Mouse (Mus musculus) CH12.LX (cell line): ENCODE results near the gene Fam222b. TPM values are rescaled to one million over a fixed set of nuclear protein-coding genes. Genes with fewer than 3 reads are reported as not detected.

Experiments used
- DNase-seq: peaks from one replicate; pipeline ENCODE4 v3.0.0-alpha.2; 2013; ENCODE audit errors: extremely low read depth
- H3K27ac ChIP-seq: 2 replicates; pipeline ENCODE4 v1.5.1; 2012; ENCODE audit warnings: low read depth, mild to moderate bottlenecking, control low read depth, moderate library complexity; ENCODE audit not compliant: insufficient read depth
- H3K27me3 ChIP-seq: replicated peaks from 2 replicates; pipeline ENCODE3; 2012; ENCODE audit warnings: inconsistent platforms
- H3K36me3 ChIP-seq, 2 experiments: replicated peaks in 1 of 2; 2 replicates each; pipeline versions ENCODE3 to v1.6.1; 2012; ENCODE audit warnings: inconsistent platforms in 1 of 2, low read length in 1 of 2, mild to moderate bottlenecking in 1 of 2, mixed read lengths in 1 of 2, moderate library complexity in 1 of 2; ENCODE audit not compliant: control insufficient read depth in 1 of 2, insufficient read depth in 1 of 2
- H3K4me1 ChIP-seq, 2 experiments: 2 replicates each; pipeline ENCODE4 v1.6.1; 2012; ENCODE audit warnings: inconsistent platforms in 1 of 2, moderate library complexity in 1 of 2; ENCODE audit not compliant: insufficient read depth in 2 of 2, control insufficient read depth in 1 of 2
- H3K4me2 ChIP-seq: 2 replicates; pipeline ENCODE4 v1.6.1; 2012; ENCODE audit warnings: low read depth, mild to moderate bottlenecking, control low read depth; ENCODE audit not compliant: poor library complexity, insufficient read depth, severe bottlenecking
- H3K4me3 ChIP-seq, 3 experiments: fragments of 150-350 bp in 1 of 3; sonication (generic) in 1 of 3; replicated peaks in 1 of 3; 2 replicates each; pipeline versions ENCODE3 to v1.5.1; 2011 to 2012; ENCODE audit warnings: low read depth in 2 of 3, low read length in 2 of 3, mild to moderate bottlenecking in 2 of 3, moderate library complexity in 2 of 3, control low read depth in 1 of 3, improper control_type of control experiment in 1 of 3, inconsistent platforms in 1 of 3, mixed read lengths in 1 of 3; ENCODE audit not compliant: poor library complexity in 1 of 3
- H3K79me2 ChIP-seq: replicated peaks from 2 replicates; pipeline ENCODE4 v1.6.1; 2012; ENCODE audit warnings: mild to moderate bottlenecking, moderate library complexity; ENCODE audit not compliant: control insufficient read depth, poor library complexity, insufficient read depth, severe bottlenecking; ENCODE audit errors: extremely low read depth
- H3K9ac ChIP-seq: 2 replicates; pipeline ENCODE4 v1.6.1; 2012; ENCODE audit warnings: low read depth, mild to moderate bottlenecking, control low read depth, moderate library complexity; ENCODE audit not compliant: insufficient read depth
- H3K9me3 ChIP-seq: replicated peaks from 2 replicates; pipeline ENCODE3; 2012; ENCODE audit warnings: low read length, inconsistent platforms, mixed read lengths
- CTCF ChIP-seq, 2 experiments: IDR thresholded peaks in 1 of 2; conservative IDR thresholded peaks in 1 of 2; 2 replicates each; pipeline ENCODE4 v1.5.1; 2011 to 2012; ENCODE audit warnings: low read depth in 2 of 2, low read length in 2 of 2, improper control_type of control experiment in 1 of 2, inconsistent platforms in 1 of 2, mild to moderate bottlenecking in 1 of 2, moderate library complexity in 1 of 2
- ELF1 ChIP-seq: IDR thresholded peaks from 2 replicates; pipeline ENCODE4 v1.6.1; 2014; ENCODE audit warnings: low read depth, mild to moderate bottlenecking, inconsistent platforms, low read length, improper control_type of control experiment
- EP300 ChIP-seq: IDR thresholded peaks from 2 replicates; pipeline ENCODE4 v1.6.1; 2011; ENCODE audit warnings: low read length, improper control_type of control experiment
- JUN ChIP-seq: IDR thresholded peaks from 2 replicates; pipeline ENCODE4 v1.6.1; 2011; ENCODE audit warnings: low read depth, mild to moderate bottlenecking, low read length, improper control_type of control experiment, moderate library complexity; ENCODE audit not compliant: insufficient read depth
- KAT2A ChIP-seq: IDR thresholded peaks from 2 replicates; pipeline ENCODE4 v1.6.1; 2012; ENCODE audit warnings: low read length, improper control_type of control experiment, inconsistent platforms; ENCODE audit not compliant: insufficient replicate concordance
- MAX ChIP-seq: IDR thresholded peaks from 2 replicates; pipeline ENCODE4 v1.6.1; 2011; ENCODE audit warnings: low read length, improper control_type of control experiment
- MAZ ChIP-seq: IDR thresholded peaks from 2 replicates; pipeline ENCODE4 v1.6.1; 2012; ENCODE audit warnings: low read depth, mild to moderate bottlenecking, inconsistent platforms, low read length, improper control_type of control experiment, moderate library complexity
- MYC ChIP-seq: IDR thresholded peaks from 2 replicates; pipeline ENCODE4 v1.6.1; 2011; ENCODE audit warnings: low read depth, mild to moderate bottlenecking, improper control_type of control experiment, low read length
- NELFE ChIP-seq: IDR thresholded peaks from 2 replicates; pipeline ENCODE4 v1.6.1; 2011; ENCODE audit warnings: low read depth, low read length, improper control_type of control experiment
- POLR2A ChIP-seq: IDR thresholded peaks from 2 replicates; pipeline ENCODE4 v1.6.1; 2011; ENCODE audit warnings: low read depth, mild to moderate bottlenecking, improper control_type of control experiment, low read length
- POLR2AphosphoS2 ChIP-seq: IDR thresholded peaks from 2 replicates; pipeline ENCODE4 v1.6.1; 2011; ENCODE audit warnings: low read depth, low read length, improper control_type of control experiment
- SMC3 ChIP-seq: IDR thresholded peaks from 2 replicates; pipeline ENCODE4 v1.6.1; 2011; ENCODE audit warnings: low read depth, low read length, improper control_type of control experiment
- TCF12 ChIP-seq: IDR thresholded peaks from 2 replicates; pipeline ENCODE4 v1.6.1; 2014; ENCODE audit warnings: low read depth, mild to moderate bottlenecking, inconsistent platforms, low read length, improper control_type of control experiment
- UBTF ChIP-seq: IDR thresholded peaks from 2 replicates; pipeline ENCODE4 v1.6.1; 2012; ENCODE audit warnings: low read depth, mild to moderate bottlenecking, inconsistent platforms, low read length, improper control_type of control experiment, moderate library complexity
- USF1 ChIP-seq: IDR thresholded peaks from 2 replicates; pipeline ENCODE4 v1.6.1; 2014; ENCODE audit warnings: low read depth, mild to moderate bottlenecking, inconsistent platforms, low read length, improper control_type of control experiment
- ZC3H11A ChIP-seq: IDR thresholded peaks from 2 replicates; pipeline ENCODE4 v1.6.1; 2012; ENCODE audit warnings: low read depth, mild to moderate bottlenecking, inconsistent platforms, low read length, improper control_type of control experiment
- ZKSCAN1 ChIP-seq: IDR thresholded peaks from 2 replicates; pipeline ENCODE4 v1.6.1; 2012; ENCODE audit warnings: low read depth, inconsistent platforms, low read length, improper control_type of control experiment, borderline replicate concordance
- dilution Hi-C: fragments of 300-500 bp; cut with MboI; formaldehyde crosslinking; loops from 2 replicates; pipeline ENCODE4 v1.14.3; 2020; ENCODE audit warnings: low sequenced_read_pairs; ENCODE audit not compliant: extremely low pct_unique_long_range_greater_than_20kb, extremely low pct_ligation_motif_present
- in situ Hi-C: fragments of 300-500 bp; cut with MboI; formaldehyde crosslinking; loops from 3 replicates; pipeline ENCODE4 v1.14.3; 2019; ENCODE audit warnings: low sequenced_read_pairs, low pct_ligation_motif_present, low pct_unique_long_range_greater_than_20kb, mixed read lengths
- polyA plus RNA-seq: library from polyadenylated mRNA; unstranded; fragments of >175 nt; gene quantifications from 2 replicates; pipeline ENCODE4 v1.2.1, GENCODE M21; 2012; ENCODE audit warnings: low read depth; ENCODE audit not compliant: insufficient read length
- total RNA-seq, 2 experiments: library from RNA; depleted of rRNA; stranded (reverse); fragments of 300-350 nt in 1 of 2; fragments of >200 nt in 1 of 2; gene quantifications; 2 replicates each; pipeline ENCODE4 v1.2.3; 2012 to 2014

Fam222b gene
- total and polyA plus RNA-seq, 3 experiments: 5.9 to 34.4 (median 8.7) TPM

GRCm38 (mm10) chr11:78069130-78069529 lies 25.3 kb upstream of the Fam222b start:
- dilution Hi-C loops: no loop called here
- Histone ChIP-seq H3K36me3 (peaks cover 23 to 44% of the 10 kb centered on the region in 2 experiments), H3K27me3 (no peaks in the 10 kb centered on the region), H3K27ac (no peak overlapping the region), H3K9ac (no peak overlapping the region), H3K4me3 (no peak overlapping the region), H3K9me3 (no peaks in the 10 kb centered on the region), H3K4me1 (no peaks in the 10 kb centered on the region), H3K4me2 (no peak overlapping the region), H3K79me2 (no peaks in the 10 kb centered on the region)
- DNase-seq: no peak
- in situ Hi-C loops: no loop called here
- TF ChIP-seq USF1 (no peak), ELF1 (no peak), POLR2AphosphoS2 (no peak), ZKSCAN1 (no peak), KAT2A (no peak), MYC (no peak)

GRCm38 (mm10) chr11:78069646-78070045 lies 24.8 kb upstream of the Fam222b start:
- Histone ChIP-seq H3K4me1 (no peaks in the 10 kb centered on the region), H3K36me3 (peaks cover 28 to 49% of the 10 kb centered on the region in 2 experiments), H3K27me3 (no peaks in the 10 kb centered on the region), H3K4me3 (no peak overlapping the region), H3K4me2 (no peak overlapping the region), H3K27ac (no peak overlapping the region), H3K79me2 (no peaks in the 10 kb centered on the region), H3K9ac (no peak overlapping the region), H3K9me3 (no peaks in the 10 kb centered on the region)
- in situ Hi-C loops (no loop called here), dilution Hi-C loops (no loop called here)
- TF ChIP-seq KAT2A: no peak
- TF ChIP-seq MAX: no peak
- no peak for TF ChIP-seq POLR2AphosphoS2
- no peak for TF ChIP-seq MAZ
- no peak for TF ChIP-seq SMC3
- TF ChIP-seq POLR2A: no peak
- no peak for TF ChIP-seq UBTF
- TF ChIP-seq TCF12: no peak
- TF ChIP-seq CTCF (conservative IDR thresholded peaks at IDR 0.05 in 1 of 2, IDR thresholded peaks at IDR 0.05 in 1 of 2; ENCODE audit: low read depth in 2 of 2, low read length in 2 of 2): no peak
- TF ChIP-seq NELFE: no peak
- no peak for TF ChIP-seq EP300
- no peak for DNase-seq

GRCm38 (mm10) chr11:78071938-78072337 lies 22.5 kb upstream of the Fam222b start:
- Histone ChIP-seq H3K4me2 (no peak overlapping the region), H3K4me3 (no peak overlapping the region), H3K9me3 (no peaks in the 10 kb centered on the region), H3K27ac (no peak overlapping the region), H3K79me2 (no peaks in the 10 kb centered on the region), H3K9ac (no peak overlapping the region), H3K27me3 (no peaks in the 10 kb centered on the region), H3K4me1 (no peaks in the 10 kb centered on the region), H3K36me3 (peaks cover 44 to 69% of the 10 kb centered on the region in 2 experiments)
- DNase-seq: no peak
- dilution Hi-C loops (no loop called here), in situ Hi-C loops (no loop called here)
- TF ChIP-seq JUN (no peak), ZC3H11A (no peak)
